Mouse (Mus musculus) testis, adult 2 months (tissue): ENCODE measurements at regions not wholly inside any gene's neighbourhood (a gene's known extent, or its start where the extent isn't known, plus 50 kb on each side); places are given as distances from the start of the nearest gene placed in this dataset.

ENCODE experiments used
- CTCF ChIP-seq: fragments of 200-500 bp; IDR thresholded peaks from 2 replicates; pipeline ENCODE4 v1.5.1; 2012; ENCODE audit warnings: low read depth, mild to moderate bottlenecking, inconsistent platforms, low read length, moderate library complexity; ENCODE audit not compliant: control insufficient read depth, insufficient read depth, insufficient replicate concordance
- POLR2A ChIP-seq: fragments of 200-500 bp; IDR thresholded peaks from 2 replicates; pipeline ENCODE4 v1.6.1; 2012; ENCODE audit warnings: low read depth, mild to moderate bottlenecking, inconsistent platforms, low read length, moderate library complexity; ENCODE audit not compliant: control insufficient read depth

DNA sequence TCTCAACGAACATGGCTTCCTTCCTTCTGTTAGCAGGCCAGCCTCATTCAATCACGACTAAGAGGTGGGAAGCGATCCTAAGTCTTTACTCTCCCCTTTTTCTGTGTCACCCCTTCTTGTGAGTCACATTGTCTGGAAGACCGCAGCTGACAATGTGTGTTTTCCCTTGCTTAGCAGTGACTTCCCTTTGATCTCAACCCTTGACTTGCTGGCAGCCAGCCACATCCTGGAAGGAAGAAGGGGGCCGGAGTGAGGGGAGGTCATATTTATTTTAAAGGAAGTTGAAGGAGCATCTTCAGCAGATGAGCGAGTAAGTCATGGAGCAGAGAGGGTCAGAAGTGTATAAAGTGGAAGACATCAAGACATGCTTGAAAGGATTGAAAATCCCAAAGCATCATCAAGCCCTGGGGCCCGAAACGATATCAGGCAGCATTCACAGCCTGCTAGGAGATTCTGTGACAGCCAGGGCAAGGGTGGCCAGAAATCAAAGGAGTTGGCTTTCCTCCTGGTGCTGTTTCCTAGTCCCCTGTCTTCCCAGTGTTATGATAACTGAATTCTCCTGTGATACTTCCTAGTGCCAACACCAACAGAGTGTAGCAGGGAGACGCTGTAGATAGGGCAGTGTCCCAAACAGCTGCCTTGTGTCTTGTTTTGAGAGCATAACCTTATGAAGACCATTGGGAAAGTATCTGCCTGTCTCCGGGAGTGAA lies 245.9 kb downstream of the Ankrd16 start:
- no peak for TF ChIP-seq CTCF
- TF ChIP-seq POLR2A, result no peak
